Mouse (Mus musculus): ENCODE measurements around the gene Crocc2.

DNA sequence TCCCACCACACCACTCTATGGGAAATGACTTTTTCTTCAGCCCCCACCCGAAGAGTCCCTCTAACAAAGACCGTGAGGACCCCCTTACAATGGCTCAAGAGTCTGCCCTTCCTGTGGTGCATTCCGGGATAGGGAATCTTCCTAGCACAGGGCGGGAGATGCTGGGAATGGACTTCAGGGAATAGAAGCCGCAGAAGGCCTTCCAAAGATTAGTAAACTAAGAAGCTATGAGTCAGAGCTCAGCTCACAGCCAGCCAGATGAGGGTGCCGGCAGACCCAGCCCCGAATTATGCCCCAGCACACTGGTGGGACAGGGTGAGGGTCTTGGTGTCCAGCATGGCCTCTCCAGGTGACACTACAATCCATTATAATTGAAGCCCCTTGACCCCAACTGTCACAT, 13.8 kb downstream of the Crocc2 start:
- TF ChIP-seq CTCF (IDR thresholded peaks at IDR 0.05; ENCODE audit: low read depth) (no peak), EP300 (IDR thresholded peaks at IDR 0.05; ENCODE audit: low read depth) (no peak)
